Mouse (Mus musculus) B cell, adult (primary cell): ENCODE measurements around the gene Xbp1. TPM values are rescaled to one million over a fixed set of nuclear protein-coding genes. Genes with fewer than 3 reads are reported as not detected.

Source experiments
- total RNA-seq: library from RNA; stranded (reverse); gene quantifications from 4 replicates; pipeline ENCODE4 v1.2.4, GENCODE M21; 2023; ENCODE audit not compliant: inconsistent age

Gene Xbp1
- total RNA-seq: 108 to 125 TPM (median 118 TPM) in 4 replicates

DNA sequence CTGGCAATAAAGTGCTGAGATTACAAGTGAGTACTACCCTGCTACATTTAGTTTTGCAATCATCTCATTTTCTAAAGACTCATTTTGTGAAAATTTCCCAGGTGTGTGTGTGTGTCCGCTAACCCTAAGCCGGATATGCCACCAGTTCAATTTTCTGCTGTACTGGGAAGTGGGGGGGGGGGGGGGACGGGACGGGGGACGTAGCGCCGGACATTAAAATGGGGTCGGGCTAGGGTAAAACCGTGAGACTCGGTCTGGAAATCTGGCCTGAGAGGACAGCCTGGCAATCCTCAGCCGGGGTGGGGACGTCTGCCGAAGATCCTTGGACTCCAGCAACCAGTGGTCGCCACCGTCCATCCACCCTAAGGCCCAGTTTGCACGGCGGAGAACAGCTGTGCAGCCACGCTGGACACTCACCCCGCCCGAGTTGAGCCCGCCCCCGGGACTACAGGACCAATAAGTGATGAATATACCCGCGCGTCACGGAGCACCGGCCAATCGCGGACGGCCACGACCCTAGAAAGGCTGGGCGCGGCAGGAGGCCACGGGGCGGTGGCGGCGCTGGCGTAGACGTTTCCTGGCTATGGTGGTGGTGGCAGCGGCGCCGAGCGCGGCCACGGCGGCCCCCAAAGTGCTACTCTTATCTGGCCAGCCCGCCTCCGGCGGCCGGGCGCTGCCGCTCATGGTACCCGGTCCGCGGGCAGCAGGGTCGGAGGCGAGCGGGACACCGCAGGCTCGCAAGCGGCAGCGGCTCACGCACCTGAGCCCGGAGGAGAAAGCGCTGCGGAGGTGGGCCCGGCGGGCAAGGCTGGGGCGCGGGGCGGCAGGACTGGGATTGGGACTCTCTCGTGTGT lies at the start of gene Xbp1:
Xbp1 (plus strand) TSS at position 248 of the 854 bp plus-strand sequence.

DNA sequence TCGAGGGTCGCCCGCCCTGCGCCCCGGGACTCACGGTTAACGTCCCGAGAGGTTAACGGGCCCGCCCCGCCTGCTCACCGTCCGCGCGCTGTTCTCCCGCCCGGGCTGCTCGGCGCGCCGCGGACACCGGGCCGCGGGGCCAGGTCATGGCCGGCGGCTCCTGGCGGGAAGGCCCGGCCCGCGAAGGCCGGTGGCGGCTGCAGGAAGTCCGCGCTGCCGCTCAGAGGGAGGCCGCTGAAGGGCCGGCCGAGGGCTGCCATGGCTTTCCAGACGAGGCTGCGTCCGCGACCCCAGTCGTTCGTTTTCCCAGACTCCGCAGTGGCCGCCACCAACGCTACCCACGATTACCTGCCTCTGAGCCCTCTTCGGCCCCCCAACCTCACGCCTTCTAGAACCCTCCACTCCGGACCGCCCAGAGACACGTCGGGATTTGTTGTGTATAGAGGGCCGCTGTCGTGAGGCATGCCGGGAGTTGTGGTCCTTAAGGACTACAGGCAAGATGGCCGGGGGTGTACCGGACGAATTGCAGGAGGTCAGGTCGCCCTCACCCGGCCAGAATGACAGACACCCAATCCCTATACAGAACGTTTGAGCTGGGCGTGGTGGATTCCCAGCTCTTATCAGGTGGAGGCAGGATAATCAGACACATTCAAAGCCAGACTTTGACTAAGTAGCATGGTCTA lies 21.5 kb downstream of the Xbp1 start, which contains the start of gene Ccdc117:
Ccdc117 (minus strand) TSS at position 389 of the 683 bp plus-strand sequence.

DNA sequence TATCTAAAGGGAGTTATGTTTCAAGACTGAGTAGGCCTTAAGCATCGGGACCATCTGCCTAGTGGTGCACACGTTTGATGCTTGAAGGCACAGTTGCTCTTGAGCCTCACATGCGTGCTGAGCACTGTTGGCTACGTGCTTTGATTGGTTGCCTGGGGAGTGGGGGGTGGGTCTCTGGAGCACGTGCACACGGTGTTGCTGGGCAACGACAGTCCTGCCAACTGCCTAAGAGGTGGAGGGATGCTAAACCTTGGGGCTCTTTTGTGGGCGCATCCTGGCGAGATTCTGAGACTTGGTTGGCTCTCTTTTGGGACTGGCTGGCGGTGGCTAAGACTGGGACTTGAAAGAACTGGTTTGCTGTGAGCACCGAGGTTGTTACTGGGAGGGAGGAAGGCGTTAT lies 49.0 kb downstream of the Xbp1 start, which contains the start of gene Ankrd36:
Ankrd36 (plus strand) TSS at position 211 of the 400 bp plus-strand sequence.

Other genes with a start within 250 kb of the Xbp1 start
- gene Znrf3, start 75.8 kb upstream of the Xbp1 start, total RNA-seq: 5.1 to 6.4 TPM (median 6.1 TPM) in 4 replicates
- 31.6 to 35.0 TPM (median 33.6 TPM) in 4 replicates for gene Ccdc117, start 21.5 kb downstream of the Xbp1 start, total RNA-seq
- not detected in 4 replicates for gene Ankrd36, start 49.0 kb downstream of the Xbp1 start, total RNA-seq
- 51.6 to 60.5 TPM (median 54.9 TPM) in 4 replicates for gene Mrps24, start 195.0 kb downstream of the Xbp1 start, total RNA-seq
- gene Urgcp, start 241.7 kb downstream of the Xbp1 start, total RNA-seq: 20.7 to 34.7 TPM (median 24.7 TPM) in 4 replicates